Mouse (Mus musculus) heart, embryonic 16.5 days (tissue): ENCODE measurements at regions not wholly inside any gene's neighbourhood (a gene's known extent, or its start where the extent isn't known, plus 50 kb on each side); places are given as distances from the start of the nearest gene placed in this dataset.
"Not testable (repeated sequence)": the region's sequence is repeated elsewhere in the genome, so short reads cannot be mapped to it uniquely, and the experiment has no call there.

Experiments
- ATAC-seq: fragments of 200-750 bp; cut with Nextera tagmentation; replicated peaks from 2 replicates; pipeline ENCODE4 v1.8.0; 2017; ENCODE audit warnings: moderate number of reproducible peaks; ENCODE audit not compliant: insufficient read depth, low FRiP score; ENCODE audit errors: extremely low read depth
- H3K27ac ChIP-seq: fragments of 300-500 bp; sonication (generic); 2 replicates; pipeline ENCODE4 v1.5.1; 2014; ENCODE audit warnings: mild to moderate bottlenecking, low read length, control low read depth, moderate library complexity
- H3K27me3 ChIP-seq: fragments of 300-500 bp; sonication (generic); 2 replicates; pipeline ENCODE4 v1.6.1; 2014; ENCODE audit warnings: low read length, mixed read lengths; ENCODE audit not compliant: control insufficient read depth, insufficient read depth
- H3K36me3 ChIP-seq: fragments of 300-500 bp; sonication (generic); 2 replicates; pipeline ENCODE4 v1.6.1; 2014; ENCODE audit not compliant: control insufficient read depth, insufficient read depth
- H3K4me1 ChIP-seq: fragments of 300-500 bp; sonication (generic); 2 replicates; pipeline ENCODE4 v1.6.1; 2014; ENCODE audit warnings: low read length, mixed read lengths; ENCODE audit not compliant: control insufficient read depth, insufficient read depth
- H3K4me2 ChIP-seq: fragments of 300-500 bp; sonication (generic); 2 replicates; pipeline ENCODE4 v1.6.1; 2014; ENCODE audit warnings: low read depth, mild to moderate bottlenecking, control low read depth, low read length
- H3K4me3 ChIP-seq: fragments of 300-500 bp; sonication (generic); 2 replicates; pipeline ENCODE4 v1.5.1; 2014; ENCODE audit warnings: mild to moderate bottlenecking, control low read depth, low read length
- H3K9ac ChIP-seq: fragments of 300-500 bp; sonication (generic); 2 replicates; pipeline ENCODE4 v1.6.1; 2014; ENCODE audit warnings: low read length, control low read depth
- H3K9me3 ChIP-seq: fragments of 300-500 bp; sonication (generic); replicated peaks from 2 replicates; pipeline ENCODE4 v1.6.1; 2016; ENCODE audit warnings: low read length; ENCODE audit not compliant: control insufficient read depth
- WGBS: fragments of 180-500 bp; shearing (Covaris S2); extraction: QIAGEN DNeasy Blood & Tissue Kit; methylation state at CpG from one replicate; pipeline ENCODE4 v1.1.7; 2014; 5-methylcytosine and 5-hydroxymethylcytosine counted together

DNA sequence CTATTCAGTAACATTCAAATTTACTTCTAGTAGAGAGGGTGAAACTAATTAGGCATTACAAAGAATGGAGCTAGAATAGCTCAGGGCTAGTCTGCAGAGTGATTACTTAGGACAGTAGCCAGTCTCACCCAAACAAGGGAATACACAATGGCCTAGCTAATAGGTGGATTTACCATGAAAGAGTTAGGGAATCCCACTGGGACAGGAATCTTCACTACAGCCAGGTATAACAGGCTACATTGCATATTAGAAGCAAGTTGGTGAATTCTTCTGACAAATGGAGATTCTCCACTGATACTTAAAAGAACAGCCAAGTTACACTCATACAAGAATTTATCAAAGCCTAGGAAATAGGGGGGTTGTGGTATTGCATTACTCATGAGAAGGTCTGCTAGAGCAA lies 670.2 kb upstream of the Chrm3 start:
- not testable (repeated sequence) for H3K9me3 ChIP-seq, H3K36me3 ChIP-seq

DNA sequence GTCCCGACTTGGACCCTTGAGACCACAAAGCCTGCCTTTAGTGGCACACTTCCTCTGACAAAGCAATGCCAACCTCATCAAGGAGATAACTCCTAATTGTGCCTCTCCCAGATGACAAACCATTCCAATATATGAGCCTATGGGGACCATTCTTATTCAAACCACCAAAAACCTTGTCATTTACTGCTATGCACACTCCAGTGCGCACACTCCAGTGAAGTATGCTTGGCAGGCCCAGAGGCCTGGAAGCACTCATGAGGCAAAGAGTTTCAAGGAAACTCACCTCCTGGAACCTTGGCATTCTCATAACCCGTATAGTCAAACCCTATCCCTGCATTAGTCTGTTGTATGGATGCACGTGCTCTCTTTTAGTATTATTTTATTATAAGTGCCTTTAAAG lies 669.7 kb upstream of the Chrm3 start:
- H3K4me3 ChIP-seq: no peak overlapping the region
- no peak overlapping the region for H3K4me2 ChIP-seq
- no peak overlapping the region for H3K27ac ChIP-seq
- ATAC-seq: no peak
- H3K36me3 ChIP-seq: no peaks in the 10 kb centered on the region
- no peaks in the 10 kb centered on the region for H3K27me3 ChIP-seq
- 72% methylated on average over 4 of the region's 4 CpGs for WGBS
- no peak overlapping the region for H3K9ac ChIP-seq
- no peaks in the 10 kb centered on the region for H3K4me1 ChIP-seq
- no peaks in the 10 kb centered on the region for H3K9me3 ChIP-seq

More for the DNA sequence above, 670.2 kb upstream of the Chrm3 start:
- H3K9ac ChIP-seq, ATAC-seq, H3K4me3 ChIP-seq, H3K27ac ChIP-seq, H3K4me1 ChIP-seq, H3K27me3 ChIP-seq, H3K4me2 ChIP-seq: not testable (repeated sequence)

DNA sequence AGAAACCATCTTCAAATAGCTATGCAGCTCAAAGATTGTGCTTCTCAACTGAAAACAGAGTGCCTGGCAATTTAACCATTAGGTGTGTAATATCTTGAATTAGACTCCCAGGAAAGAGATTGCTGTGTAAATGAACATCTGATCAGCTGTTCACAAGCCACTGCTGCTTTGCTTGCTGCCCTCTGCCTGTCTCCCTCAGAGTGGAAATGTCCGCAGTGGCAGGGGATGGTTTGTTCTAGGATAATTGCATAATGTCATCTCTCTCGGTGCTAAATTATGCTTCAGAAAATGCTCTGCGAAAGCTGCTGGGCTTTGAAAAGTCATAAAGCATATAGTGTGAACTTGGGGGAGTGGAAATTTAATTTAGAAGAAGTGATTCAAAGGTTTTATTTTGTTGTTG lies 665.3 kb upstream of the Chrm3 start:
- no peak overlapping the region for H3K4me2 ChIP-seq
- H3K36me3 ChIP-seq: no peaks in the 10 kb centered on the region
- no peak overlapping the region for H3K27ac ChIP-seq
- no peak for ATAC-seq
- no peaks in the 10 kb centered on the region for H3K4me1 ChIP-seq
- no peak overlapping the region for H3K4me3 ChIP-seq
- 65% methylated on average over 3 of the region's 3 CpGs for WGBS
- no peak overlapping the region for H3K9ac ChIP-seq
- no peaks in the 10 kb centered on the region for H3K9me3 ChIP-seq
- H3K27me3 ChIP-seq: no peaks in the 10 kb centered on the region

DNA sequence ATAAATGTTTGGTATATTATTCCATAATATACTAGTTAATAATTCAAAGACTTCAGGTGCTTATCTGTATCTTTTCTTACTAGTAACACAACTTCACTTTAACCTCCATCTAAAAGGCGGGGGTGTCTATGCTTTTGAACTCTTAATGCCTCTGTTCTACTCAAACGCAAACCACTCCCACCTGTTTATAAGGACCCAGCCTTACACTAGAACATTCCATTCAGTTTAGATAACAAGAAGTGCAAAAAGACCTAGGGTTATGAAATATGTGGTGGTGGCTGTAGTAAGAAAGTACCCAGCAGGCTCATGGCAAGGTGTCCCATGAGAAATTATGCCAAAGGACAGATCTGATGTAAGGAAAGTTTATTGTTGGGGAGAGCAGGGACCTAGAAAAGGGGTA lies 663.8 kb upstream of the Chrm3 start:
- H3K27ac ChIP-seq: no peak overlapping the region
- no peaks in the 10 kb centered on the region for H3K4me1 ChIP-seq
- 73% methylated on average over 2 of the region's 2 CpGs for WGBS
- H3K9me3 ChIP-seq: no peaks in the 10 kb centered on the region
- no peak overlapping the region for H3K4me2 ChIP-seq
- no peak for ATAC-seq
- no peaks in the 10 kb centered on the region for H3K36me3 ChIP-seq
- no peak overlapping the region for H3K4me3 ChIP-seq
- no peaks in the 10 kb centered on the region for H3K27me3 ChIP-seq
- no peak overlapping the region for H3K9ac ChIP-seq

DNA sequence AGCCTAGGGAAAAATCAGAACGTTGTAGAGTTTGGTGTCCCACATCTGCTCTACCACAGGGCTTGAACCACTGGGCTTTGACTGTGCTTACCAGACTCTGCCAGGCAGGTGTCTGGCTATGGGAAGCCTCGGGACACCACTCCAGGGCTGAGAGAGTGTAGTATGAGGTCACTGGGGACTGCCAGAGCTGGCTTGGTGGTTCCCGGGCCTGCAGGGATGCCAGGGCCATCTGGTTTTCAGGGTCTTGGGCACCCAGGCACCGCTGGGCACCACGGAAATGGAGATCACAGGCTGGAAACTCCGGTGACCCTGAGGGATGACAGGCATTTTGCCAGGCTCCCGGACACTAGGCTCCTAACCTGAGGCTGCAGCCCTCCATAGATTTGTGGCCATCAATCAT lies 656.9 kb upstream of the Chrm3 start:
- Histone ChIP-seq H3K9ac (no peak overlapping the region), H3K27ac (no peak overlapping the region), H3K36me3 (no peaks in the 10 kb centered on the region), H3K9me3 (no peaks in the 10 kb centered on the region), H3K4me2 (no peak overlapping the region), H3K4me3 (no peak overlapping the region), H3K4me1 (no peaks in the 10 kb centered on the region), H3K27me3 (no peaks in the 10 kb centered on the region)
- 72% methylated on average over 7 of the region's 7 CpGs for WGBS
- ATAC-seq: no peak

DNA sequence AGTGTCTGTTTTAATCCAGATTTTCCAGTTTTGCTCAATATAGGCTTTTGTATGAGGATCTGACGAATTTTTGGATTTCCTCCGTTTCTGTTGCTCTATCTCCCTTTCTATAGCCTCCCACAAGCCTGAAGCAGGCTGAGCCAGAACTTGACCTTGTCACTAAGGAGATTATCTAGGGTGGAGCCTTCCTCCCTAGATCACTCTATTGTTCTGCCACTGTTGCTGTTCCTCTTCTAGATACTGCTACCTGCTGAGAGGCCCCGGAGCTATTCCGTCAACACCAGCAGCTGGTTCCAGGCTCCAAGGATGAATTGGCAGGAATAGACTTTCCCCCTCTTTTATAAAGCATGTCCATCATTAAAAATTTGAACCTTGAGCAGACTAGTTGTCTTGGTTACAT lies 644.7 kb upstream of the Chrm3 start:
- WGBS: 35% methylated on average over 4 of the region's 4 CpGs
- no peak overlapping the region for H3K4me2 ChIP-seq
- H3K27ac ChIP-seq: no peak overlapping the region
- no peaks in the 10 kb centered on the region for H3K27me3 ChIP-seq
- H3K9ac ChIP-seq: no peak overlapping the region
- H3K9me3 ChIP-seq: no peaks in the 10 kb centered on the region
- H3K36me3 ChIP-seq: no peaks in the 10 kb centered on the region
- H3K4me1 ChIP-seq: no peaks in the 10 kb centered on the region
- no peak for ATAC-seq
- no peak overlapping the region for H3K4me3 ChIP-seq

DNA sequence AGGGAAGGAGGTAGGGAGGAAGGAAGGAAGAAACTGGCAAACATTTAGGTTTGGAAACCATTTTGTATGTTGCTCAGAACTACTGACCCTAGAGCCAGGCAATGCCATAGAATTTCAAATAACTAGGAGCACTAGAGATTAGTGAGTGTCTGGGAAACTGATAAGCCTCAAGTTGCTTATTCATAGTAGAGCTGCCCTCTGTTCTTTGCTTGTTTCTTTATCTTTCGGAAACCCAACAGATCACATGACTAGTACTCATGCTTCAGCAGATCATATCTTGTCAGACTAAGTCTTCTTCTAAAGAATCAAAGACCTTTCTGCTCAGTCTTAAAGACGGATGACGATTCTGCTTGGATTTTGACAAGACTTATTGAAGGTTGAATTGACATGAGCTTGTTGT lies 630.5 kb upstream of the Chrm3 start:
- Histone ChIP-seq H3K4me1 (no peaks in the 10 kb centered on the region), H3K4me3 (no peak overlapping the region), H3K36me3 (no peaks in the 10 kb centered on the region), H3K9ac (no peak overlapping the region), H3K4me2 (no peak overlapping the region), H3K27ac (no peak overlapping the region), H3K9me3 (no peaks in the 10 kb centered on the region), H3K27me3 (no peaks in the 10 kb centered on the region)
- 65% methylated on average over 3 of the region's 3 CpGs for WGBS
- no peak for ATAC-seq

DNA sequence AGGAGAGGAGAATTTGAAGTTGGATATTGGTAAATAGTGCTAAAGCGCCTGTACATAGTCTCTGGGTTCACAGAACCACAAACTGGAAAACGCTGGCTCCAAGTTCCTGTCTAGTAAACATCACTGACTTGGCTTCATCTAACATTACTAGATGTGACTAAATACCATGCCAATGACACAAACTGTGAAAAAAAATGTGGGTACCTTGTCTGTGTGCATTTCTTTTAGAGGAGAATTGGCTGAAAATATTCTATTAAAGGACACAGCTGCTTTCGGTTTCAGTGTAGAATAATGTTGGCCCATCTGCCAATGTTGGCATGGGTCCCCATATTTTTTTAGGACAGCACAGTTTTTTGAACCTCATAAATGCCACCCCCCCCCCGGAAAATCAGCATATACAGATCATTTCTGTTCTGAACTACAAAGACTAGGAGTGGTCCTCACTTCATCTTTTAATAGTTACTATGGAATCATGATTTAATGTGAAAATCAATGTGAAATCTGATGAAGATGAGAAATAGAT lies 629.9 kb upstream of the Chrm3 start:
- no peak overlapping the region for H3K9ac ChIP-seq
- 81% methylated on average over 4 of the region's 4 CpGs for WGBS

DNA sequence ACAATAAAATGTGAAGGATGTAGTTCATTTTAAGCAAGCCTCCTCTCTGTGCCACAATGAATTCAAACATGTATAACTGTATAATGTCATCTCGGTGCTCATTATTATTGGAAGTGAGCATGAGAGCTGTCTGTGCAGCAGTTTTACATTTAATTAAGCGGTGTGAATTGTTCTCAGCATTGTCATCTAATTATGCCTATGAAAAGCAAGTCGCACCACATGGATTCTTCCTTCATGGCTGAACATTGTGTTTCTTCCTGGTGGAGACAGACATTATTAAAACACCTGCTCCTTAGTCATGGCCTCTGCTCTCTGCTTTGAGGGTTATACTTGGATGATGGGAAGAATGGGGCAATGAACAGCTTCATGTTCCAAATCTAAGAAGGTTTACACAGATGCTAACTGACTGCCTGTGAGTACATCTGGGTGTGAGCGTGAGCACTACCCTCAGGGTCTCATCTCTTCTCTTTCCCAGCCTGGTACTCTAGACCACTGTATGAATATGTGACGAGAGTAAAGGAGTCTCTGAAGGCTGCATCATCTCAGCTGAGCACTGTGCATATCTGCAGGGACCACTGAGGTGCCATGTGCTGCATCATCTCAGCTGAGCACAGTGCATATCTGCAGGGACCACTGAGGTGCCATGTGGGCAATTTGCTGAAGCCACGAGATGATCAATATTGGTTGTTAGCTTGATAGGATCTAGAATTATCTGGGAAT lies 628.6 kb upstream of the Chrm3 start:
- Histone ChIP-seq H3K4me3 (no peak overlapping the region), H3K27me3 (no peaks in the 10 kb centered on the region), H3K4me1 (no peaks in the 10 kb centered on the region), H3K9ac (no peak overlapping the region), H3K4me2 (no peak overlapping the region), H3K36me3 (no peaks in the 10 kb centered on the region), H3K9me3 (no peaks in the 10 kb centered on the region), H3K27ac (no peak overlapping the region)
- ATAC-seq: no peak
- WGBS: 75% methylated on average over 6 of the region's 6 CpGs

More for the DNA sequence above, 629.9 kb upstream of the Chrm3 start:
- H3K27ac ChIP-seq: no peak overlapping the region
- no peak overlapping the region for H3K4me3 ChIP-seq
- no peak overlapping the region for H3K4me2 ChIP-seq
- no peaks in the 10 kb centered on the region for H3K9me3 ChIP-seq
- no peaks in the 10 kb centered on the region for H3K27me3 ChIP-seq
- H3K4me1 ChIP-seq: no peaks in the 10 kb centered on the region
- no peaks in the 10 kb centered on the region for H3K36me3 ChIP-seq
- ATAC-seq: no peak
